Mouse (Mus musculus): ENCODE measurements around the gene Jmjd8.
"Not testable (repeated sequence)": the region's sequence is repeated elsewhere in the genome, so short reads cannot be mapped to it uniquely, and the experiment has no call there.

The Jmjd8 gene

GRCm38 (mm10) chr17:25860832-25861703, 32.4 kb downstream of the Jmjd8 start, which contains the start of gene Wdr90:
Gene Wdr90 (minus strand): TSS chr17:25861501.
- DNase-seq (ENCODE audit: inconsistent ontology term), result peak; percentile 85

- no peak for DNase-seq (ENCODE audit: inconsistent ontology term)
Observed at GRCm38 (mm10) chr17:25861704-25862612, 33.3 kb downstream of the Jmjd8 start.

- no peak for DNase-seq (ENCODE audit: inconsistent ontology term)
Observed at GRCm38 (mm10) chr17:25863681-25864080, 35.0 kb downstream of the Jmjd8 start.

- no peak for DNase-seq (ENCODE audit: inconsistent ontology term)
Observed at GRCm38 (mm10) chr17:25864311-25864710, 35.6 kb downstream of the Jmjd8 start.

GRCm38 (mm10) chr17:25865288-25865687, 36.6 kb downstream of the Jmjd8 start:
- DNase-seq (ENCODE audit: inconsistent ontology term), result no peak

- DNase-seq (ENCODE audit: inconsistent ontology term), result no peak
Observed at GRCm38 (mm10) chr17:25866172-25866571, 37.5 kb downstream of the Jmjd8 start.

GRCm38 (mm10) chr17:25867509-25867835, 38.8 kb downstream of the Jmjd8 start:
- DNase-seq (ENCODE audit: inconsistent ontology term), result no peak

GRCm38 (mm10) chr17:25867836-25868600, 39.4 kb downstream of the Jmjd8 start:
- peak; percentile 60 for DNase-seq (ENCODE audit: inconsistent ontology term)

GRCm38 (mm10) chr17:25868601-25869191, 40.0 kb downstream of the Jmjd8 start, which contains the start of gene Mcrip2:
Gene Mcrip2 (minus strand): TSS chr17:25868764.
- peak; percentile 83 for DNase-seq (ENCODE audit: inconsistent ontology term)

GRCm38 (mm10) chr17:25869498-25869897, 40.8 kb downstream of the Jmjd8 start:
- no peak for DNase-seq (ENCODE audit: inconsistent ontology term)

GRCm38 (mm10) chr17:25869954-25870353, 41.3 kb downstream of the Jmjd8 start:
- no peak for DNase-seq (ENCODE audit: inconsistent ontology term)

- not testable (repeated sequence) for DNase-seq (ENCODE audit: inconsistent ontology term)
Observed at GRCm38 (mm10) chr17:25871566-25871965, 42.9 kb downstream of the Jmjd8 start.

- DNase-seq (ENCODE audit: inconsistent ontology term), result no peak
Observed at GRCm38 (mm10) chr17:25872676-25873075, 44.0 kb downstream of the Jmjd8 start.

- DNase-seq (ENCODE audit: inconsistent ontology term), result no peak
Observed at GRCm38 (mm10) chr17:25873405-25874147, 44.9 kb downstream of the Jmjd8 start.

GRCm38 (mm10) chr17:25874148-25874720, 45.6 kb downstream of the Jmjd8 start:
- DNase-seq (ENCODE audit: inconsistent ontology term), result no peak

GRCm38 (mm10) chr17:25874721-25875170, 46.1 kb downstream of the Jmjd8 start, which contains the start of gene Mettl26:
Gene Mettl26 (plus strand): TSS chr17:25875074.
- peak; percentile 90 for DNase-seq (ENCODE audit: inconsistent ontology term)

GRCm38 (mm10) chr17:25875171-25876136, 46.8 kb downstream of the Jmjd8 start:
- peak; percentile 90 for DNase-seq (ENCODE audit: inconsistent ontology term)

- DNase-seq (ENCODE audit: inconsistent ontology term), result no peak
Observed at GRCm38 (mm10) chr17:25876347-25876915, 47.8 kb downstream of the Jmjd8 start.

Data from Muller cell, postnatal 12 days (primary cell).